Mouse (Mus musculus): ENCODE measurements around the gene Tspan9. TPM values are rescaled to one million over a fixed set of nuclear protein-coding genes. Genes with fewer than 3 reads are reported as not detected.
A peak's percentile ranks its signal among the peaks of the same experiment; 100 is the strongest.

Tspan9 gene
- polyA plus RNA-seq, 1 experiment from 2014 or later = 19.6 TPM

DNA sequence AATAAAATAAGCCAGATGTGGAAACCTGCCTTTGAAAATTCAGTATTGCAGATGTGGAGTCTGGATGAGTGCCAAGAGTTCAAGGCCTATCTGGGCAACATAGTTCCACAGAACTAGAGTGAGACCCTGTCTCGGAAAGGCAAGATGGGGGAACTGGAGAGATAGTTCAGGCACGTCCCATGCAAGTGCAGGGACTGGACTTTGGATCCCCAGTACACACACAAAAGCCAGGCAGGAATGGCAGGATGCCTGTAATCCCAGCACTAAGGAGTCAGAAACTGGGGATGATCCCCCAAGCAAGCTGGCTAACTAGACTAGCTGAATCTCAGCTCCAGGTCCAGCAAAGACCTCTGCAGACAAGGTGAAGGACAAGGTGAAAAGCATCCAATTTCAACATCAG lies 12.5 kb upstream of the Tspan9 start:
- no peak overlapping the region for H3K4me2 ChIP-seq (ENCODE audit: low read depth, low read length)
- no peak for ATAC-seq
- no peak for DNase-seq
- H3K9me3 ChIP-seq (ENCODE audit: low read length) = no peaks in the 10 kb centered on the region
- no peak for TF ChIP-seq CTCF (IDR thresholded peaks at IDR 0.05; ENCODE audit: low read depth)
- TF ChIP-seq EP300 (IDR thresholded peaks at IDR 0.05; ENCODE audit: low read depth) = no peak
- no peaks in the 10 kb centered on the region for H3K36me3 ChIP-seq (replicated peaks; ENCODE audit: insufficient read depth, low read length)
- no peaks in the 10 kb centered on the region; the same call in 1 of the 2 replicates for H3K4me1 ChIP-seq (ENCODE audit: insufficient read depth)
- H3K27me3 ChIP-seq (ENCODE audit: insufficient read depth, low read length) = no peaks in the 10 kb centered on the region
- H3K27ac ChIP-seq (ENCODE audit: low read depth) = no peak overlapping the region
- WGBS (ENCODE audit: insufficient replicate concordance) = 45% methylated on average over 2 of the region's 2 CpGs
- no peak overlapping the region for H3K4me3 ChIP-seq (ENCODE audit: low read depth, low read length)
- no peak overlapping the region for H3K9ac ChIP-seq (replicated peaks)

DNA sequence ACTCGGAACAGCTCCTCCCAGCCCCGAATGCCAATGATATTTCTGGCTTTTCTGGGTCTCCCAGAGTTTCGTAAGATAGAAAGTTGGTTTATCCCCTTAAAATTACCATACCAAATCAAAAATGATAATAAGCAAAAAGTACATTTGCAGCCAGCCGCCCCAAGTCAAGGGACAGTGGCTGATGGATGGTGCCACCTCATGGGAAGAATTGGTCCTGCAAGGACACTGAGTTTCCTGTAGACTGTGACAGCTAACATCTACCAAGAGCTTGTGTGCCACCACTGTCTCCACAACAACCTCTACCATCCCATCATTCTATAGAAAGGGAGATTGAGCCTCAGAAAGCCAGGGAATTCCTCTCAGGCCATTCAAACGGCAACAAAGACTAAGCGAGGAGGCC lies 2.4 kb upstream of the Tspan9 start:
- Histone ChIP-seq H3K9ac (replicated peaks) (no peak overlapping the region), H3K4me3 (ENCODE audit: low read depth, low read length) (no peak overlapping the region), H3K9me3 (ENCODE audit: low read length) (no peaks in the 10 kb centered on the region), H3K36me3 (replicated peaks; ENCODE audit: insufficient read depth, low read length) (no peaks in the 10 kb centered on the region), H3K4me1 (ENCODE audit: insufficient read depth) (peaks cover 4% of the 10 kb centered on the region; the same call in 1 of the 2 replicates), H3K27me3 (ENCODE audit: insufficient read depth, low read length) (peaks cover 3% of the 10 kb centered on the region; the same call in 1 of the 2 replicates), H3K27ac (ENCODE audit: low read depth) (no peak overlapping the region), H3K4me2 (ENCODE audit: low read depth, low read length) (no peak overlapping the region)
- DNase-seq (peak; percentile 55), ATAC-seq (no peak)
- 59% methylated on average over 6 of the region's 6 CpGs for WGBS (ENCODE audit: insufficient replicate concordance)
- TF ChIP-seq CTCF (IDR thresholded peaks at IDR 0.05; ENCODE audit: low read depth) (peak; percentile 78), EP300 (IDR thresholded peaks at IDR 0.05; ENCODE audit: low read depth) (no peak)

DNA sequence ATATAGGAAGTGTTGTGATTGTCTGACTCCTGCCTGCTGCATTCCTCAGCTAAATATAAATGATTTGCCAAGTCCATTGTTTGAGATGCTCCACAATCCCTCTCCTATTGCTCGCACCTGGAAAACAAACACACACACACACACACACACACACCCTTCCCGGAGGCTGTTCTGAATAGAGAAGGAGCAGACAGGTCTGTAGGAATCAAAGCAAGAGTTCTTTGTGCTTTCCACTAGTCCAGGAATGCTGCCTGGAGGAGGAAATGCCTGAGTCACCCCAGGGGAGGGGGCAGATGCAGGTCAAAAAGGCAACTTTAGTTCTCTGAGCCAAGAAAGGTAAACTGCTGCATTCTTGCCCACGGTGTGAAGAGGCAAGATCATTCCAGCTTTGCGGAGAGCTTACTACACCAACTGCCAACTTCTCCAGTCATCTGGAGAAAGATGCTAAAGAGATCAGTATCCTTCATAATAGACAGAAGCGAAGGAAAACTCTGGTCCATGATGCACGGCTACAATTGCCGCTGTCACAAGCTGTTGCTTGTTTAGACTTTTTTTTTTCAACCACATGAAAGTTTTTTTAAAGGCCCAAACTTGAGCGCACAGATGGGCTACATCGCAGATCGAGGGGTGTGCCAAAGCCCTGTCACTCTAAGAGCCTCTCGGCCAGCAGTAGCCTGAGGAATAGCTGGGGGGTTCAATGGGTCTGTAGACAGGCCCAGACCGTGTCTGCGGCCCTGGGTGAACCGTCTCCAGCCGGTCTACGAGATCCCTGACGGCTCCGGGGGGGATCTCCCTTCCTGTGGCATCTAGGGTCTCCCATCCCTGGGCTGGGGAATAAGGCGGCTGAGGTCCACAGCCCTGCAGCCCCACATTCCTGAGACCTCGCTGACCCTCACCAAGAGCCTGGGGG lies 770 bp downstream of the Tspan9 start:
- no peak for DNase-seq
- peak overlapping the region; percentile 69; the same call in 1 of the 2 replicates for H3K27ac ChIP-seq (ENCODE audit: low read depth)
- WGBS (ENCODE audit: insufficient replicate concordance) = 11% methylated on average over 20 of the region's 20 CpGs

DNA sequence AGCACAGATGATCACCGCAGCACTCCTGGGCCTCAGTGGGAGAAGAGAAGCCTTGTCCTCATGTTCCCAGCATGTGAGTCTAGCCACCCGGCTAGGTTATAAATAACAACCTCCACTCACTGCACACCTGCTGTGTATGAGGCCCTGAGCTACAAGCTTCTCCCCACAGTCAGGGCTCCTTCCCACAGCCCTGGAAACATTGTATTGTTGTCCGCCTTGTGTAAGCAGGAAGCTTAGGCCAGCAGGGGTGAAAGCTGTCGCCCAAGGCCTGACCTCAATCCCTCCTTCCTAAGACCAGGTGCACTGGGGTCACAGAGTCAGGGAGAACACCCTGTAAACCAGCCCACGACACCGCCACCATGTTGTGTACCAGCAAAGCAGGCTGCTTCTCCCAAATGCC lies 2.7 kb downstream of the Tspan9 start:
- TF ChIP-seq EP300 (IDR thresholded peaks at IDR 0.05; ENCODE audit: low read depth) = no peak
- no peak for TF ChIP-seq CTCF (IDR thresholded peaks at IDR 0.05; ENCODE audit: low read depth)

More for the DNA sequence above, 770 bp downstream of the Tspan9 start:
- Histone ChIP-seq H3K36me3 (replicated peaks; ENCODE audit: insufficient read depth, low read length) (no peaks in the 10 kb centered on the region), H3K4me2 (ENCODE audit: low read depth, low read length) (peak overlapping the region; percentile 87), H3K4me1 (ENCODE audit: insufficient read depth) (peaks cover 4% of the 10 kb centered on the region; the same call in 1 of the 2 replicates), H3K4me3 (ENCODE audit: low read depth, low read length) (peak overlapping the region; percentile 63), H3K9ac (replicated peaks) (peak overlapping the region; percentile 65), H3K9me3 (ENCODE audit: low read length) (no peaks in the 10 kb centered on the region), H3K27me3 (ENCODE audit: insufficient read depth, low read length) (peaks cover 3% of the 10 kb centered on the region; the same call in 1 of the 2 replicates)
- TF ChIP-seq CTCF (IDR thresholded peaks at IDR 0.05; ENCODE audit: low read depth) = no peak
- ATAC-seq = 0 out of 2 replicates have a peak, but pooled peaks have one; percentile 2

DNA sequence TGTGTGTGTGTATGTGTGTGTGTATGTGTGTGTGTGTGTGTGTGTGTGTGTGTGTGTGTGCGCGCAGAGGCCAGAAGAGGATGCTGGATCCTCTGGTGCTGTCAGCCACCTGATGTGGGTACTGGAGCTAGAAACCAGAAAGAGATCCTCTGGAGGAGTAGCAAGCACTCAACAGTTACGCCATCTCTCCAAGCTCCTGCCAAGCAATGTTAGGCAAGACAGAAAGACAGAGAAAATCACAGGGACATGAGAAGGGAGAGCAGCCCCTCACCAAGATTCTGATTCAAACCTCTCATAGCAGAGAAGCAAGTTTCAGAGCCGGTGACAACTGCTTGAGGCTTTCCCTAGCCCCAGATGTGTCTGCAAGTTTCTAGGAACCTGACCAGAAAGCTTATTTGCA lies 5.5 kb downstream of the Tspan9 start:
- no peak for TF ChIP-seq CTCF (IDR thresholded peaks at IDR 0.05; ENCODE audit: low read depth)
- no peak for TF ChIP-seq EP300 (IDR thresholded peaks at IDR 0.05; ENCODE audit: low read depth)
- H3K27me3 ChIP-seq (ENCODE audit: insufficient read depth, low read length) = peaks cover under 1% of the 10 kb centered on the region; the same call in 1 of the 2 replicates
- H3K9ac ChIP-seq (replicated peaks) = no peak overlapping the region
- no peaks in the 10 kb centered on the region for H3K36me3 ChIP-seq (replicated peaks; ENCODE audit: insufficient read depth, low read length)
- DNase-seq (no peak), ATAC-seq (no peak)
- WGBS (ENCODE audit: insufficient replicate concordance) = 87% methylated on average over 4 of the region's 4 CpGs
- H3K4me2 ChIP-seq (ENCODE audit: low read depth, low read length) = no peak overlapping the region
- H3K27ac ChIP-seq (ENCODE audit: low read depth) = no peak overlapping the region
- H3K9me3 ChIP-seq (ENCODE audit: low read length) = no peaks in the 10 kb centered on the region
- H3K4me3 ChIP-seq (ENCODE audit: low read depth, low read length) = no peak overlapping the region
- H3K4me1 ChIP-seq (ENCODE audit: insufficient read depth) = peaks cover 20% of the 10 kb centered on the region; the same call in 1 of the 2 replicates

More for the DNA sequence above, 2.7 kb downstream of the Tspan9 start:
- Histone ChIP-seq H3K27me3 (ENCODE audit: insufficient read depth, low read length) (peaks cover 3% of the 10 kb centered on the region; the same call in 1 of the 2 replicates), H3K36me3 (replicated peaks; ENCODE audit: insufficient read depth, low read length) (no peaks in the 10 kb centered on the region), H3K9ac (replicated peaks) (no peak overlapping the region), H3K27ac (ENCODE audit: low read depth) (no peak overlapping the region), H3K9me3 (ENCODE audit: low read length) (no peaks in the 10 kb centered on the region), H3K4me3 (ENCODE audit: low read depth, low read length) (no peak overlapping the region), H3K4me1 (ENCODE audit: insufficient read depth) (peaks cover 10% of the 10 kb centered on the region; the same call in 1 of the 2 replicates), H3K4me2 (ENCODE audit: low read depth, low read length) (no peak overlapping the region)
- ATAC-seq (no peak), DNase-seq (no peak)
- 71% methylated on average over 6 of the region's 6 CpGs for WGBS (ENCODE audit: insufficient replicate concordance)

DNA sequence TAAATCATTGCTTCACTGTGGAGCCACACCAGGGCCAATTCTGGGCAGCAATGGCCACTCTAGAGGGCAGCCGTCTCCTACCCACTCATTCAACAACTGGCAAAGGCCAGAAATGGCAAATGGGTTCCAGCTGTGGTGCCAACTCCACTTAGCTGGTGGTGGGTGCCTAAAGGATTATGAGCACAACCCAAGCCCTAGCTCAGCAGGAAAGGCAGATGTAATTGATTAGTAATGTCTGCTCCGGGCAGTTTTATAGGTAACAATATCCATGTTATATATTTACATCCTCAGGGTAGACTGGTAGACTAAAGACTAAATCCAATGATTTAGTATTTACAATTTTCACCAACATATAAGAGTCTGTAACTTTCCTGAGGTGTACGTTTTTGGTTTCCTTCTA lies 6.7 kb downstream of the Tspan9 start:
- DNase-seq (no peak), ATAC-seq (no peak)
- H3K27ac ChIP-seq (ENCODE audit: low read depth) = no peak overlapping the region
- TF ChIP-seq EP300 (IDR thresholded peaks at IDR 0.05; ENCODE audit: low read depth) (no peak), CTCF (IDR thresholded peaks at IDR 0.05; ENCODE audit: low read depth) (no peak)
- no peaks in the 10 kb centered on the region for H3K27me3 ChIP-seq (ENCODE audit: insufficient read depth, low read length)
- H3K4me1 ChIP-seq (ENCODE audit: insufficient read depth) = peaks cover 20% of the 10 kb centered on the region; the same call in 1 of the 2 replicates
- whole genome bisulfite sequencing (ENCODE audit: insufficient replicate concordance) = 79% methylated on average over 3 of the region's 3 CpGs
- no peaks in the 10 kb centered on the region for H3K36me3 ChIP-seq (replicated peaks; ENCODE audit: insufficient read depth, low read length)
- no peak overlapping the region for H3K4me2 ChIP-seq (ENCODE audit: low read depth, low read length)
- H3K4me3 ChIP-seq (ENCODE audit: low read depth, low read length) = no peak overlapping the region
- no peak overlapping the region for H3K9ac ChIP-seq (replicated peaks)
- no peaks in the 10 kb centered on the region for H3K9me3 ChIP-seq (ENCODE audit: low read length)

Data from liver, postnatal 0 days (tissue).